Mouse (Mus musculus) erythroblast, embryonic 14.5 days (primary cell): ENCODE measurements around the gene Zfp212. TPM values are rescaled to one million over a fixed set of nuclear protein-coding genes. Genes with fewer than 3 reads are reported as not detected.
"Not testable (repeated sequence)": the region's sequence is repeated elsewhere in the genome, so short reads cannot be mapped to it uniquely, and the experiment has no call there.

Source experiments
- H3K27me3 ChIP-seq: 2 replicates; pipeline ENCODE4 v1.6.1; 2012; ENCODE audit warnings: inconsistent platforms; ENCODE audit not compliant: control insufficient read depth
- H3K36me3 ChIP-seq: 2 replicates; pipeline ENCODE4 v1.6.1; 2012; ENCODE audit warnings: mild to moderate bottlenecking, inconsistent platforms; ENCODE audit not compliant: control insufficient read depth
- H3K4me1 ChIP-seq: 2 replicates; pipeline ENCODE4 v1.6.1; 2012; ENCODE audit warnings: inconsistent platforms; ENCODE audit not compliant: control insufficient read depth
- H3K4me3 ChIP-seq: replicated peaks from 2 replicates; pipeline ENCODE3; 2012; ENCODE audit warnings: moderate library complexity, mild to moderate bottlenecking, inconsistent platforms
- H3K9me3 ChIP-seq: 2 replicates; pipeline ENCODE4 v1.6.1; 2012; ENCODE audit warnings: low read length, inconsistent platforms, mixed read lengths; ENCODE audit not compliant: control insufficient read depth
- GATA1 ChIP-seq: IDR thresholded peaks from 2 replicates; pipeline ENCODE4 v1.6.1; 2012; ENCODE audit warnings: low read length, inconsistent platforms, mixed read lengths
- TAL1 ChIP-seq: IDR thresholded peaks from 3 replicates; pipeline ENCODE4 v1.6.1; 2012; ENCODE audit warnings: low read length, inconsistent platforms, mixed read lengths
- polyA plus RNA-seq: library from polyadenylated mRNA; stranded (reverse); fragments of >175 nt; gene quantifications from 2 replicates; pipeline ENCODE4 v1.2.3, GENCODE M21; 2012

Zfp212 gene
- polyA plus RNA-seq, 1 experiment: 0.91 TPM

GRCm38 (mm10) chr6:47957816-47958215 lies 37.5 kb downstream of the Zfp212 start:
- TF ChIP-seq TAL1: no peak
- TF ChIP-seq GATA1: no peak
- Histone ChIP-seq H3K4me1 (peaks cover 25% of the 10 kb centered on the region), H3K4me3 (no peak overlapping the region), H3K27me3 (no peaks in the 10 kb centered on the region), H3K9me3 (no peaks in the 10 kb centered on the region), H3K36me3 (peaks cover 53% of the 10 kb centered on the region)

DNA sequence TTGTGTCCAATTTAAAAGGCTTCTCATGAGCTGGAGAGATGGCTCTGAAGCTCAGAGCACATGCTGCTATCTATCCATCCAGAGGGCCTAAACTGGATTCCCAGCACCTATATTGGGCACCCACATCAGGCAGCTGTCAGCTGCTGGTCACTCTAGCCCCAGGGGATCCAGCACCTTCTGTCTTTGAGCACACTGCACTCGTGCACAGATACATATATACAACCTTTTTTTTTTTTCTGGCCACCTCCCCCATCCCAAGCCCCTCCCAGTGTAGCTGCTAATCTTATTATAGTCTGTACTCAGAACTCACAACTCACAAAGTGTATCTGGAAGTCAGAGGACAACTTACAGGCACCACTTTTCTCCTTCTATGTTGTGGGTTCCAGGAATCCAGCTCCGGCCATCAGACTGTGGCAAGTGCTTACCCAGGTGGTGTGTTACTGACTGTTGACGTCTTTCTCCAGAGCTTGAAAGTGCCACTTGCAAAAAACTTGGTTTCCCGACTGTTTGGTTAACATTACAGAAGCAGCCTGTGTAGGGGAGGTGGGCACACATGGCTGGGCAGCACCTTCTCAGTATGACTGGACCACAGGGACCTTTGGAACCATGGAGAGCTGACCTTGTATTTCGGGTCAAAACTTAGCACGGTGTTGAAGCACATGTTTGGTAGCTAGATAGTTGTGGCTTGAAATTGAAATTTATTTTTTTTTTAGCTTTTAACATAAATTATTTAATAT lies 40.6 kb downstream of the Zfp212 start:
- no peaks in the 10 kb centered on the region for H3K27me3 ChIP-seq
- H3K4me3 ChIP-seq: no peak overlapping the region
- no peak for TF ChIP-seq TAL1
- no peak for TF ChIP-seq GATA1
- H3K4me1 ChIP-seq: no peaks in the 10 kb centered on the region
- no peaks in the 10 kb centered on the region for H3K9me3 ChIP-seq
- peaks cover 79% of the 10 kb centered on the region for H3K36me3 ChIP-seq

- Histone ChIP-seq H3K4me1 (no peaks in the 10 kb centered on the region), H3K4me3 (no peak overlapping the region), H3K27me3 (no peaks in the 10 kb centered on the region), H3K9me3 (no peaks in the 10 kb centered on the region), H3K36me3 (peaks cover 63% of the 10 kb centered on the region)
- TF ChIP-seq GATA1: no peak
- no peak for TF ChIP-seq TAL1
These were observed 42.8 kb downstream of the Zfp212 start for GRCm38 (mm10) chr6:47963051-47963450.

GRCm38 (mm10) chr6:47968166-47968565 lies 47.9 kb downstream of the Zfp212 start:
- peaks cover 26% of the 10 kb centered on the region for H3K36me3 ChIP-seq
- H3K4me3 ChIP-seq, H3K27me3 ChIP-seq, H3K9me3 ChIP-seq, H3K4me1 ChIP-seq: not testable (repeated sequence)

GRCm38 (mm10) chr6:47974599-47974998 lies 54.3 kb downstream of the Zfp212 start:
- no peaks in the 10 kb centered on the region for H3K36me3 ChIP-seq
- H3K4me3 ChIP-seq: no peak overlapping the region
- H3K27me3 ChIP-seq: no peaks in the 10 kb centered on the region
- peaks cover 5% of the 10 kb centered on the region for H3K4me1 ChIP-seq
- no peak for TF ChIP-seq GATA1
- no peak for TF ChIP-seq TAL1
- no peaks in the 10 kb centered on the region for H3K9me3 ChIP-seq

DNA sequence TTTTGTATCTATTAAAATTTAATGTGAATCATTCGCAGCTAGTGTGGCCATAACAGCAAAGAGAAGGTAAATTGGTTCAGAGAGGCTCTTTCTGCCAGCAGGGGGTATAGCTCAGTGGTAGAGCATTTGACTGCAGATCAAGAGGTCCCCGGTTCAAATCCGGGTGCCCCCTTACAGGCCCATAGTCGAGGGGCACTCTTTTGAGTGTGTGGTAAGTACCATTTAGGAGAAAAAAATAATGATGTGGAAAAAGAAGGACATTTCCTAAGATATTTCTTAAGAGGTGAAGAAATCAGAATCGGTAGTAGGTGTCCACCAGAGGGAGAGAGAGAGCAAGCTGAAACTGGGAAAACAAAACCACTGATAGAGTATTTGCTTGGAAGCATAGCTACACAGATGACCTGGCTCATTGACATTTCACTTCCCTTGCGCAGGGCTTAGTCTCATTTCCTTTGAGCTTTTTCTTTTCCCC lies 58.7 kb downstream of the Zfp212 start:
- TF ChIP-seq TAL1: no peak
- TF ChIP-seq GATA1: no peak
- Histone ChIP-seq H3K36me3 (no peaks in the 10 kb centered on the region), H3K9me3 (no peaks in the 10 kb centered on the region), H3K27me3 (no peaks in the 10 kb centered on the region), H3K4me1 (peaks cover 2% of the 10 kb centered on the region; the same call in 1 of the 2 replicates), H3K4me3 (no peak overlapping the region)

Other genes with a start within 250 kb of the Zfp212 start
- gene Pdia4, start 107.0 kb upstream of the Zfp212 start, polyA plus RNA-seq: 0.02 and 0.07 TPM in 2 replicates
- gene Zfp786, start 89.6 kb upstream of the Zfp212 start, polyA plus RNA-seq: not detected in 2 replicates
- 0.04 and 0.06 TPM in 2 replicates for gene Zfp398, start 84.8 kb upstream of the Zfp212 start, polyA plus RNA-seq
- gene Zfp282, start 43.3 kb upstream of the Zfp212 start, polyA plus RNA-seq: 0.32 and 0.48 TPM in 2 replicates
- gene Zfp956, start 32.9 kb downstream of the Zfp212 start, polyA plus RNA-seq: 0.30 and 0.61 TPM in 2 replicates
- 0.81 and 0.94 TPM in 2 replicates for gene Zfp777, start 128.4 kb downstream of the Zfp212 start, polyA plus RNA-seq
- gene Zfp746, start 166.1 kb downstream of the Zfp212 start, polyA plus RNA-seq: 0.43 and 0.51 TPM in 2 replicates